Comparison of ENCODE assay signal across 11 mouse cellular contexts in genomic region chr17:81419802-81420459, GRCm38 (mm10). TPM values are rescaled to one million over a fixed set of nuclear protein-coding genes. Genes with fewer than 3 reads are reported as not detected.
DNase-seq lines count a peak whose midpoint lies in the region; ATAC-seq lines count a peak whose summit lies in the region.
"Had no signal": no experiment of that assay in that cellular context is flagged by ENCODE, and none has a peak within 500 bp of the region (broad histone marks: within the 10 kb centered on the region; RNA-seq: fewer than 3 reads in every experiment).

No protein-coding gene starts in this region.

- intact Hi-C loops in heart, postnatal 25 days (cut with DNase I), result no loop called here

- 0 out of 2 replicates have a peak, but pooled peaks cover 5% of the 10 kb centered on the region for H3K4me1 ChIP-seq in heart, embryonic 11.5 days (ENCODE audit: control insufficient read depth, insufficient read depth, low read length)
- H3K4me1 ChIP-seq in forebrain, embryonic 13.5 days, result peaks cover 9% of the 10 kb centered on the region
- peaks cover 44% of the 10 kb centered on the region for H3K4me1 ChIP-seq in neural tube, embryonic 13.5 days (replicated peaks)
- H3K4me1 ChIP-seq: embryonic facial prominence, embryonic 13.5 days had no signal

- WGBS in heart, embryonic 11.5 days (ENCODE audit: insufficient replicate concordance), result 65% methylated on average over 10 of the region's 10 CpGs
- WGBS in forebrain, embryonic 13.5 days, result 27% methylated on average over 10 of the region's 10 CpGs
- WGBS in neural tube, embryonic 13.5 days, result 43% methylated on average over 10 of the region's 10 CpGs

- no peak for ATAC-seq in heart, embryonic 11.5 days (replicated peaks; ENCODE audit: insufficient number of reproducible peaks, low FRiP score, low TSS enrichment)
- ATAC-seq in forebrain, embryonic 13.5 days, result peak; percentile 94
- ATAC-seq in neural tube, embryonic 13.5 days (ENCODE audit: low read depth), result peak; percentile 59
- no peak for ATAC-seq in CD4-positive, CD25-positive, alpha-beta regulatory T cell, adult 4 months

- peak overlapping the region; percentile 22; the same call in 1 of the 2 replicates for H3K27ac ChIP-seq in heart, embryonic 11.5 days (ENCODE audit: low read depth, low read length)
- peak overlapping the region; percentile 70 for H3K27ac ChIP-seq in forebrain, embryonic 13.5 days
- H3K27ac ChIP-seq in neural tube, embryonic 13.5 days (replicated peaks), result peak overlapping the region; percentile 73
- H3K27ac ChIP-seq: embryonic facial prominence, embryonic 13.5 days; limb, embryonic 15.5 days had no signal

- no peak for DNase-seq in heart, postnatal 25 days (ENCODE audit: low spot score)
- peak; percentile 40 to 63 for DNase-seq in left cerebral cortex, adult 9 months (ENCODE audit: low spot score in 2 of 2)
- no peak for DNase-seq in adrenal gland, adult (ENCODE audit: inconsistent age in 2 of 2, low spot score in 1 of 2)
- no peak for DNase-seq in kidney, postnatal 36 days

- no peaks in the 10 kb centered on the region; the same call in 1 of the 2 replicates for H3K36me3 ChIP-seq in heart, embryonic 11.5 days (ENCODE audit: control insufficient read depth, insufficient read depth, low read length)
- no peaks in the 10 kb centered on the region for H3K36me3 ChIP-seq in forebrain, embryonic 13.5 days (ENCODE audit: poor library complexity, severe bottlenecking)
- no peaks in the 10 kb centered on the region for H3K36me3 ChIP-seq in neural tube, embryonic 13.5 days
- H3K36me3 ChIP-seq: embryonic facial prominence, embryonic 13.5 days had no signal

- H3K4me3 ChIP-seq in heart, embryonic 11.5 days (ENCODE audit: low read depth, low read length), result no peak overlapping the region
- no peak overlapping the region for H3K4me3 ChIP-seq in forebrain, embryonic 13.5 days
- no peak overlapping the region for H3K4me3 ChIP-seq in neural tube, embryonic 13.5 days
- H3K4me3 ChIP-seq: embryonic facial prominence, embryonic 13.5 days; limb, embryonic 15.5 days had no signal

- no peak overlapping the region for H3K4me2 ChIP-seq in heart, embryonic 11.5 days
- H3K4me2 ChIP-seq in forebrain, embryonic 13.5 days, result no peak overlapping the region
- no peak overlapping the region for H3K4me2 ChIP-seq in neural tube, embryonic 13.5 days
- H3K4me2 ChIP-seq: embryonic facial prominence, embryonic 13.5 days; limb, embryonic 15.5 days had no signal

- no peak overlapping the region for H3K9ac ChIP-seq in heart, embryonic 11.5 days (ENCODE audit: low read depth, low read length)
- no peak overlapping the region for H3K9ac ChIP-seq in forebrain, embryonic 13.5 days
- 0 out of 2 replicates have a peak overlapping the region, but pooled peaks have one; percentile 18 for H3K9ac ChIP-seq in neural tube, embryonic 13.5 days
- H3K9ac ChIP-seq: embryonic facial prominence, embryonic 13.5 days; limb, embryonic 15.5 days had no signal

- H3K27me3 ChIP-seq in heart, embryonic 11.5 days (ENCODE audit: control insufficient read depth, insufficient read depth, low read length), result no peaks in the 10 kb centered on the region
- no peaks in the 10 kb centered on the region for H3K27me3 ChIP-seq in forebrain, embryonic 13.5 days
- H3K27me3 ChIP-seq in neural tube, embryonic 13.5 days, result no peaks in the 10 kb centered on the region
- H3K27me3 ChIP-seq: embryonic facial prominence, embryonic 13.5 days; limb, embryonic 15.5 days had no signal

- no peaks in the 10 kb centered on the region for H3K9me3 ChIP-seq in heart, embryonic 11.5 days (replicated peaks; ENCODE audit: control insufficient read depth, low read length)
- H3K9me3 ChIP-seq in forebrain, embryonic 13.5 days (replicated peaks), result no peaks in the 10 kb centered on the region
- no peaks in the 10 kb centered on the region for H3K9me3 ChIP-seq in neural tube, embryonic 13.5 days
- H3K9me3 ChIP-seq: embryonic facial prominence, embryonic 13.5 days; limb, embryonic 15.5 days had no signal

RNA-seq across cellular contexts. Expression of gene Gm11096, which starts 21.6 kb away (rescaled TPM):
- polyA plus RNA-seq in heart, embryonic 11.5 days (2014; fragmentation: Nextera tagmentation; extraction: Ambion mirVana), result not detected in 2 replicates
- not detected for total RNA-seq in heart, postnatal 25 days (2021)
- not detected in 2 replicates for polyA plus RNA-seq in forebrain, embryonic 13.5 days (2015; fragmentation: Nextera tagmentation; extraction: Ambion mirVana)
- polyA plus RNA-seq in neural tube, embryonic 13.5 days (2015; fragmentation: Nextera tagmentation; extraction: Ambion mirVana), result not detected in 2 replicates
- not detected for polyA plus RNA-seq in CD4-positive, CD25-positive, alpha-beta regulatory T cell, adult 4 months (2017; shearing (Covaris generic))
- polyA plus RNA-seq: embryonic facial prominence, embryonic 13.5 days; limb, embryonic 15.5 days; testis, adult 2 months had no signal

Comparison
In these comparisons a context has a peak if more than half of its experiments do, and no peak if none do; other contexts are left out.
1. ATAC-seq: peak in forebrain, embryonic 13.5 days (single experiment) and neural tube, embryonic 13.5 days (single experiment); none in heart, embryonic 11.5 days (single experiment) and CD4-positive, CD25-positive, alpha-beta regulatory T cell, adult 4 months (single experiment).
2. H3K27ac ChIP-seq: peak in every context shown above with its lines; median percentile 73 in neural tube, embryonic 13.5 days; 70 in forebrain, embryonic 13.5 days; 22 in heart, embryonic 11.5 days.
3. DNase-seq: peak in left cerebral cortex, adult 9 months (2 of 2); none in heart, postnatal 25 days (single experiment), adrenal gland, adult (0 of 2) and kidney, postnatal 36 days (0 of 2).